Mouse (Mus musculus) cerebellum, adult (tissue): ENCODE data around the gene Kcnq1.

Experiments used
- ATAC-seq: cut with Nextera tagmentation; 2 replicates; pipeline ENCODE4 v1.9.2; 2017; ENCODE audit warnings: mild to moderate bottlenecking, moderate library complexity, mixed read lengths; ENCODE audit not compliant: insufficient number of reproducible peaks, low FRiP score, low TSS enrichment

Kcnq1 gene

DNA sequence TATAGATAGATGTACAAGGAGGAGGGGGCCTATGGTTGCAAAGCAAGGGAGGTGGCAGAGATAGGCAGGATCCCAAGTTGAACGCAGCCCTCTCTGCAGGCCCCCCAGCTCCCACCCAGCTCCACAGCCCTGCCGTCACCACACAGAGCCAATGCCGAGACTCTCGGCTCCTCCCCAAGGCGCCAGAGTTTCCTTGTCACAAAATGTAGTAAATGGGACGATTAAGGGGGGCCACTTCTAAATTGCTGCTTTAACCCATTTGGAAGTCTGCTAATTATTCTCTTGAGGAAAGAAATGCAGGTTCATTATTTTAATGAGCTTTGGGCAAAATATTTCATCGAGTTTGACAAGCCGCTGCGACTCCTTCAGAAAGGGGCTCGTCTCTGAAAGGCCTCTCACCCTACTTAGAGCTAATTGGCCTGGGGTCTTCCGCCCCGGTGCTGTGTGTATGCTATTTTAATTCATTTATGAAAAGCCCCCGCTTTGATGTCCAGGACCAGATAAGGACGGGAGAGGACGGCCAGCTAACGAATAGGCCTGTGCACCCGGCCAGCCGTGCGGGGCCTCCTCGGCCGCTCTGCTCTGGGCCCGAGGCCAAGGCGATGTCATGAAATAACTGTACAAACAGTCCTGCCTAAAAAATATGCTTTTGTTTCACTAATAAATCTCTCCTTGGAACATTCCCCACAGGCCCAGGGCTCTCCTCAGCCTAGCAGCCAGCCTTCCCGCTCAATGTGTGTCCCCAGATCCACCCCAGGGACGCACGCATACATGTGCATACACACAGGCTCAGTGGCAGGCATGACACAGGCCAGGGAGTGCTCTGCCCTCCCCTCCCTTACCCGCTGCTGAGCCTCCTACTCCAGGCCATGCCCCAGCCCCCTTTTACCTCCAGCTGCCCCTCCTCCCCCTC is 282.9 kb downstream of the Kcnq1 start:
- no peak for ATAC-seq

DNA sequence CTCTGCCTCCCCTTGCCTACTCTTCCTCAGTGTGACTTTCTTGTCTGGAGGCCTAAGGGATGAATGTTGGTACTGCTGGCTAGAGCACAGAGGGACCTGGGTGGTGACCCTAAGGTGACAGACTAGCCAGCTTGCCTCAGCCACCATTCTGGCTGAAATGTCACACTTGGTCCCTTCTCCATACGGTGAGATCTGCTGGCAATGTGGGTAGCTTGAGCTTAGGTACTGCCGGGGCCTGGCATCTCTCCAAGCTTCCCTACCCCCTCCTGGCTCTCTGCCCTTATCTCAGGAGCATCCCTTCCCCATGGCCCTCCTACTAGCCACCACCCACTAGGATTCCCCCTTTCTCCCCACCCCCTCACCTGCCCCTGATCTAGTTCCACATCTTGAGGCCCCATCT is 283.7 kb downstream of the Kcnq1 start:
- ATAC-seq, result no peak

DNA sequence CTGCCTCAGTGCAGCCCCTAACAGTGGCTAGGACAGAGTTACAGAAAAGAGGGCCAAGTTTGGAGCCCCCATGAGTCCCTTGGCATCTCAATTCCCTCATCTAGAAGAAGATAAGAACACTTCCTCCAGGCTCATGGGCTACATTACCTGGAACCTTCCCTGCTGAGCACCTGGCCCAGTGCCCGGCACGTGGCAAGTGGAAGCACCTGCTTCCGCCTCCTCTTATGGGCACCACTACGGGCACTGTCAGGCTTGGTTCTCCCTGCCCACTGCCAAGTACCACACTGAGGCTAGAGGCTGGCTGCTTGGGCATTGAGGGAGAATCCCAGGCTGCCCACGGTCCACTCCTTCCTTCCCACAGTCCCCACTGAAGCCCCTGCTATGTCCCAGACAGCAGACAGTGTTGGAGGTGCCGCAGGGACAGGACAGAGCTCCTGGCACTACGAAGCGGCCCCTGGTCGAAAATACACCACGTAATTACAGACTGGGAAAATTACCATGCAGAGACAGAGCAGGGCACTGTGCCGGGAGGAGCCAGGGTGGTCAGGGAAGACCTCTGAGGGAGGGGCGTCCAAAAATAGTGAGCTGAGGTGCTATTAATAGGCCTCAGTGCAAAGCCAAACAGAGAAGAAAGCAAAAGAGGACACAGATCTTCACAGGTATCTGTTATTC is 284.3 kb downstream of the Kcnq1 start:
- no peak; the same call in 1 of the 2 replicates for ATAC-seq

GRCm38 (mm10) chr7:143395113-143395563 is 289.0 kb downstream of the Kcnq1 start:
- ATAC-seq, result no peak

DNA sequence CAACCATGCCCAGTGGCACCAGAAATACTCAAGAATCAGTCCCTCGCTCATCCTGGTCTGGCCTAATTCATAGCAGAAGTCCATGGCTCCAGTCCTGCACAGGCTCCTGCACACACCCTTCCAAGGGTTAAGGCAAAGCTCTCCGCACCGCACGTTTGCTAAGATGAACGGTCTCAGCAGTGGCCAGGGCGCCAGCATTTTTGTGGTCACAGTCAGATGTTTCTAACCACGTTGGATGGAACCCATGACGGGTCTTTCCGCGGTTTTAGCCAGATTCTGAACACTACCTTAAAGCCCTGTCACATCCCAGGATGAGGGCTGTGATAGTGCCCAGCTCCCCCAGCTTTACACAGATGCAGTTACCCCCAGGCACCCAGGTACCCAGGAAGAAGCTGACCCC is 293.6 kb downstream of the Kcnq1 start:
- no peak for ATAC-seq

DNA sequence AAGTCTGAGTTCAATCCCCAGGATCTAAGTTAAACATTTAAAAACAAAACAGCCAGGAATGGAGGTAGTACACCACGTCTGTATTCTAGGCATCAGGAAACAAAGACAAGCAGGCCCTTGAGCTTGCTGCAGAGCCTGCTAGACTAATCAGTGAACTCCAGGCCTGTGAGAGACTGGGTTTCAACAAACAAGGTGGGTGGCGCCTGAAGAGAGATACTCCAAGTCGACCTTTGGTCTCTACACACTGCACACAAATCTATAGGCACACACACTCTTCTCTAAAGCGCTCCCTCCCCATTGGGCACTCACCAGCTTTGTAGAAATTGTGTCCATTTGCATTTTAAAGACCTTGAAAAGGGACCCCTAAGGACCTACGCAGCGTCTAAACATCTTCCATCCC is 294.4 kb downstream of the Kcnq1 start:
- no peak for ATAC-seq

DNA sequence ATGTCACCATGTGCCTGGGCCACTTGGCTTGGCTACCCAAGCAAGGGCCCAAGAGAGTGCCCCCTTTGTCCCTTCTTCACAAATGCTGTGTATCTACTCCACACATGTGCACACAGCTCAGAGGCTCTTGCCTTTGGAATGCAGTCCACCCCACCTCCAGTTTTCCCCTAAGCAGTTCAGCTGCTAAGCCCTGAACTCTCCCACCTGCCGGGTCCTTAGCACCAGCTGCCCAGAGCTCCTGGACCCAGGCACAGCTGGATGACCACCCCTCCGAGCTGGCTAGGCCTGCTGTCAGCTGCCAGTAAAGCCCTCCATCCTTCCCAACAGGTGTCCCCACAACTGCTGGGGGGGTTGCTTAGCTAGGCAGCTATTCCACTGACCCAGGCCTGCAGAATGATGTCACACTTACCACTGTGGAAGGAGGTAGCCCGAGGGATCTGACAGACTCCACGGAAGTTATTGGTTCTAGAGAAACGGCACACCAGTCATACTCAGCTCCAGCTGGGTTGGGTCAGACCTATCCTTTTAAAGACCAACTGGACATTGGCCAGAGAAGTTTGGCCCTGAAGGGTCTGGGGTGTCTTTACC is 295.4 kb downstream of the Kcnq1 start:
- ATAC-seq, result no peak

GRCm38 (mm10) chr7:143404296-143404695 is 298.1 kb downstream of the Kcnq1 start:
- no peak for ATAC-seq

- no peak for ATAC-seq
These were observed 301.9 kb downstream of the Kcnq1 start for GRCm38 (mm10) chr7:143407931-143408501.

- no peak for ATAC-seq
These were observed 302.5 kb downstream of the Kcnq1 start for GRCm38 (mm10) chr7:143408615-143409021.

GRCm38 (mm10) chr7:143412606-143413005 is 306.4 kb downstream of the Kcnq1 start:
- ATAC-seq, result no peak

DNA sequence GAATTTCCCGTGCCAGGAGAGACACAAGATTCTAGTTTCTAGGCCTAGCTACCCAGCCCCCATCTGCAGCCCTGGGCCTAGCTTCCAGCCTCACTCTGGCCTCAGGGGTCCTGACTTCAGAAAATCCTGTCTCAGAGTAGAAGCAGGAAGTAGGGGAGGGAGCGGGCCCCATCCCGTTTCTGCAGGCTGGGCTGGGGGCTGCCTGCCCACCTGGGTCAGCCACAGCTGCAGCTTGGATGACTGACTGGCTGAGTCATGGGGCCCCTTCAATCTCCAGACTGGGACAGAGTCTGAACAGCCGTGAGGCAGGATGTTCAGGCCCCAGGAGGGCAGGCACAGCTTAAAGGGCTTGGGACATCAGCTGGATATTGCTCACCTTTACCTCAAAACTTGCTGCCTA is 308.9 kb downstream of the Kcnq1 start:
- ATAC-seq, result no peak

DNA sequence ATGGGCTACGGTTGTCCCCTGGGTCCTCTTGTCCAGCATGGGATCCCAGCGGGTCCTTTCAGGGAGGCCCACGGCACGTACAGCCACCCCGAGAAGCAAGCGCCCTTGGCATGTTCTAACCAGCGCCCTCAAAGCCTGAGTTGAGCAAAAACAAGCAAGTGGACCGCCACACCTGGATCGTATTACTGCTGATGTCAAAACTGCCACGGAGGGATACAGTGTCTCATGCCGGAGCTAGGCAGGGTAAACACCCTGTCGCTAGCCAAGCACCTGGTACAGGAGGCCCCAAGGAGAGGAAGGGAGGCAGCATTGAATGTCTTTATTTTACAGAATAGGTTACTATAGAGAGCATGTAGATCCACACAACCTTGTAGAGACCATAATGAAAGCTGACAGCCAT is 310.2 kb downstream of the Kcnq1 start:
- ATAC-seq, result no peak

DNA sequence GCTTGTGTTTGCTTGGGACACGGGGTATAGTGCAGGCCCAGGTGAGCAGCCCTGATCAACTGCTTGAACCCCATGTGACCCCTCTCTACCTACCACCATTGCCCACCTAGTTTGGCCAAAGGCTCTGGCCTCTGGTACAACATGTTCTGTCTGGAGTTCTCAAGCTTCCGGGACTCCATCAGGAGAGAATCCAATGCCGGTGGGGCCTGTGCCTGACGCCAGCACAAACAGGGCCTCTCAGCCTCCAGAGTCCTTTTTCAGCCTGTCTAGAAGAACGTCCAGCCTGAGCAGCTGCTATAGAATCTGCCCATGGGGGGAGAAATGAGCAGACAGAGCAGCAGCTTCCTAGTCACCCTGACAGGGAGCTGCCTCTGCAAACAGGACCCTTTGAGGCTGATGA is 311.7 kb downstream of the Kcnq1 start:
- ATAC-seq, result no peak

DNA sequence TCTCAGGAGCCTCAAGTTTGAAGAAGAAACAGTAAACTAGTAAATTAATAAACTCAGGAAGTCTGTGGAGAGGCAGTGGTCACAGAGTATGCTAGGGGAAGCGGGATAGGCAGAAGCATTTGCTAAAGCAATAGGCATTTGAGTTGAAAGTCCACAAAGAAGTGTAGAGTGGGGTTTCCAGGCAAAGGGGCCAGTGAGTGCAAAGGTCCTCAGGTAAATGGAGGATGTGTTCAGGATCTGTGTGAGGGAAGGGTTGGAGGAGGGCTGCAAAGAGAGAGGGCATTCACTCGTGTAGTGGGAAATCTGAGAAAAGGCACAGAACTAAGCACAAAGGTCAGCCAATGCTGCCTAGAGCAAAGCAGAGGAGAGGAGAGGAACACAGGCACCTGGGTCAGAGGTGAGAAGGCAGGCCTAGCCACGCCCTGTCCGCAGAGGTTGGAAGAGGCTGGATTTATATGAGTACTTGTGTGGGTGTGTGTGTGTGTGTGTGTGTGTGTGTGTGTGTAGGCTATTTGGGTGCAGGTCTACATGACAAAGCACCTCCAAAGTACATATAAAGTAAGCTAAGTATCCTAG is 313.5 kb downstream of the Kcnq1 start:
- ATAC-seq, result no peak

DNA sequence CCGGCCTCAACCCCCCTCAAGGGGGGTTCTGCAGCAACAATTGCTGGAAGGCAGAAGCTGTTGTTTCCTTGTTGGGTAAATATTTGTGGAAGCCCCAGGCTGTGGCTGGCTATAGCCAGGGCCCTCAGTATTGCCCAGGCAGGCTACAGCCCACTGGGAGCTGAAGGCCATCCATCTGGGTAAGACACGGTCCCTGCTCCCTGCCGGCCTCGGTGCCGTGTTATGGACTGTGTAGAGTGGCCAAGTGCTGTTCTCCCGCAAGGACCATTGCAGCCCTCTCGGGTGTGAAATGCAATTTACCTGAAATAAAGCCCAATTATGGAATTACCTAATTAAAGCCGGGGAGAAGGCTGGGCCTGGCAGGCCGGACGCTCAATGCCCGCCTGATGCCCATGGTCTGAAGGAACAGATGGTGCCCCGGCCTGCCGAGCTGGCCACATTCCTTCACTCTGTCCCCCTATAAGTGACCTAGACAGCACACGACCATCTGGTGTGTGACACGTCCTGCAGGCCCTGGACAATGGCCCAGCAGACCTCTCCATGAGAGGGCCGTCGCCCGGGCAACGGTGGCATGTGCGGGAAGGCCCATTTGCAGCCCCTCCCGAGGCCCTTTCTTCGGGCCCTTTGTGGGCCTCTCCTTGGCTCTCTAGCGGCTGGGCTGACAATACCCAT is 322.1 kb downstream of the Kcnq1 start:
- ATAC-seq, result peak; percentile 88

- ATAC-seq, result no peak
These were observed 322.8 kb downstream of the Kcnq1 start for GRCm38 (mm10) chr7:143428814-143429499.

- ATAC-seq, result no peak
These were observed 326.5 kb downstream of the Kcnq1 start for GRCm38 (mm10) chr7:143432631-143433030.

DNA sequence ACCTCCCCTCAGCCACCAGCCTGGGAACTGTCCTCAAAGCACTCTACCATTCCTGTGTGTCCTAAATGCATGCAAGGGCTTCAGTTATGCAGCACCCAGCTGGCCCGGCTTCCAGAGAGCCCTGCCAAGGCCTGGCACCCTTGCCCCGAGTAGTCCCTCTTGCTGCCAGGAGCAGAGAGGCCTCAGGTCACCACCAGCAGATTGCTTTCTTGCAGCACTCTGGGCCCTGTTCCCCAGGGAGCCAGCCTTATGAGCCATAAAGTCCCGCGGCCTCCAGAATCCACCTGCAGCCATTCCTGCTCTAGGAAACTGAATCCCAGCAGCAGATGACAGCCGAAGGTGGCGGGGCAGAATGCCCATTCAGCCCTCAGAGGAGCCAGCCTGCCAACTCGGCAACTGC is 327.2 kb downstream of the Kcnq1 start:
- no peak for ATAC-seq
